Mouse (Mus musculus) embryonic facial prominence, embryonic 12.5 days (tissue): Measurements from ENCODE around the gene Kpna3. TPM values are rescaled to one million over a fixed set of nuclear protein-coding genes. Genes with fewer than 3 reads are reported as not detected.
"Not testable (repeated sequence)": the region's sequence is repeated elsewhere in the genome, so short reads cannot be mapped to it uniquely, and the experiment has no call there.

ENCODE experiments used
- ATAC-seq: fragments of 200-750 bp; cut with Nextera tagmentation; 2 replicates; pipeline ENCODE4 v1.8.0; 2017; ENCODE audit not compliant: insufficient number of reproducible peaks, insufficient read depth, low FRiP score, low TSS enrichment
- H3K27ac ChIP-seq: fragments of 300-500 bp; sonication (generic); 2 replicates; pipeline ENCODE4 v1.5.1; 2016; ENCODE audit warnings: mild to moderate bottlenecking
- H3K27me3 ChIP-seq: fragments of 300-500 bp; sonication (generic); 2 replicates; pipeline ENCODE4 v1.6.1; 2016; ENCODE audit warnings: mild to moderate bottlenecking, moderate library complexity
- H3K36me3 ChIP-seq: fragments of 300-500 bp; sonication (generic); 2 replicates; pipeline ENCODE4 v1.6.1; 2016; ENCODE audit warnings: mild to moderate bottlenecking
- H3K4me1 ChIP-seq: fragments of 300-500 bp; sonication (generic); 2 replicates; pipeline ENCODE4 v1.6.1; 2016
- H3K4me2 ChIP-seq: fragments of 300-500 bp; sonication (generic); replicated peaks from 2 replicates; pipeline ENCODE4 v1.6.1; 2016; ENCODE audit warnings: mild to moderate bottlenecking, moderate library complexity
- H3K4me3 ChIP-seq: fragments of 300-500 bp; sonication (generic); 2 replicates; pipeline ENCODE4 v1.5.1; 2016; ENCODE audit warnings: mild to moderate bottlenecking
- H3K9ac ChIP-seq: fragments of 300-500 bp; sonication (generic); 2 replicates; pipeline ENCODE4 v1.6.1; 2016; ENCODE audit warnings: mild to moderate bottlenecking, moderate library complexity
- H3K9me3 ChIP-seq: fragments of 300-500 bp; sonication (generic); 2 replicates; pipeline ENCODE4 v1.6.1; 2016; ENCODE audit warnings: mild to moderate bottlenecking, moderate library complexity
- WGBS: fragments of 180-500 bp; shearing (Covaris S2); methylation state at CpG from one replicate; pipeline ENCODE4 v1.1.7; 2016; 5-methylcytosine and 5-hydroxymethylcytosine counted together
- polyA plus RNA-seq: library from polyadenylated mRNA; unstranded; fragments of >200 nt; fragmentation: Nextera tagmentation; extraction: Ambion mirVana; gene quantifications from 2 replicates; pipeline ENCODE4 v1.2.1, GENCODE M21; 2016

The Kpna3 gene
- polyA plus RNA-seq, 1 experiment from 2014 or later: 71.7 TPM

DNA sequence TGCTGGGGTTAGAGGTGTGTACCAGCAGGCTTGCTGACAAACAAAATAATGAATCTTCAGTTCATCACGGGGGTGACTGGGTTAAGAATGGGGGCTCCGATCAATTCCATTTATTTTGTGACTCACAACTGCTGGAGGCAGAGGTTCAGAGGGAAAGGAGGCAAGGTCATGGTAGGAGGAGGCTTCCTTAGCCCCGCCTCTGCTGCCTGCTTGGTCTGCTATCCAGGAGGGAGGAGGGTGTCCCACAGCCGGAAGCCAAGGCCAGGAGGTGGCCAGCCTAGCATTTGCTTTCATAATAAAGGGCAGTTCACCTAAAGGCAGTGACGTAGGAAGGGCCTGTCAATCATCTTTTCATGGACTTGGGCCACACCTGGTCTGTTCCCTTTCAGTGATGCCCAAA, 95.1 kb downstream of the Kpna3 start:
- H3K9me3 ChIP-seq: no peaks in the 10 kb centered on the region
- H3K27me3 ChIP-seq: no peaks in the 10 kb centered on the region
- H3K36me3 ChIP-seq: no peaks in the 10 kb centered on the region
- H3K4me2 ChIP-seq: no peak overlapping the region
- ATAC-seq: no peak
- H3K27ac ChIP-seq: no peak overlapping the region
- H3K4me1 ChIP-seq: no peaks in the 10 kb centered on the region
- H3K9ac ChIP-seq: no peak overlapping the region
- H3K4me3 ChIP-seq: no peak overlapping the region
- 65% methylated on average over 5 of the region's 5 CpGs for WGBS

DNA sequence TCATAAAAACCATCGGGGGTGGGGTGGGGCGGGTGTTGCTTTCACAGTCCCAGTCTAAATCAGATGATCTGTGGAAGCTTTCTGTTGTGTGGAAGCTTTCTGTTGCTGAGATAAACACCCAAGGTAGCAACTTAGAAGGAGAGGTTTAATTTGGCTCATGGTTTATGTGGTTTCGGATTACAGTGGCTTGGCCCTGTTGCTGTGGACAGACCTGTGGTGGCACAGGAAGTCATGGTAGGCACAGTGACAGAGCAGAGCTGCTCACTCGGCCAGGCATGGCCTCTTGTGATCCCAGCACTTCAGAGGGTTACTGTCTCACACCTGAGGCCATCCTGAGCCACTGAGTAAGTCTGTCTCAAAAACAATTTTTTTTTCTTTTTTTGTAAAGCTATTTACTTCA, 100.3 kb downstream of the Kpna3 start:
- H3K36me3 ChIP-seq: no peaks in the 10 kb centered on the region
- 75% methylated on average over 4 of the region's 4 CpGs for WGBS
- no peak overlapping the region for H3K9ac ChIP-seq
- H3K4me2 ChIP-seq: no peak overlapping the region
- no peak for ATAC-seq
- H3K4me3 ChIP-seq: no peak overlapping the region
- no peak overlapping the region for H3K27ac ChIP-seq
- no peaks in the 10 kb centered on the region for H3K27me3 ChIP-seq
- no peaks in the 10 kb centered on the region for H3K4me1 ChIP-seq
- no peaks in the 10 kb centered on the region for H3K9me3 ChIP-seq

DNA sequence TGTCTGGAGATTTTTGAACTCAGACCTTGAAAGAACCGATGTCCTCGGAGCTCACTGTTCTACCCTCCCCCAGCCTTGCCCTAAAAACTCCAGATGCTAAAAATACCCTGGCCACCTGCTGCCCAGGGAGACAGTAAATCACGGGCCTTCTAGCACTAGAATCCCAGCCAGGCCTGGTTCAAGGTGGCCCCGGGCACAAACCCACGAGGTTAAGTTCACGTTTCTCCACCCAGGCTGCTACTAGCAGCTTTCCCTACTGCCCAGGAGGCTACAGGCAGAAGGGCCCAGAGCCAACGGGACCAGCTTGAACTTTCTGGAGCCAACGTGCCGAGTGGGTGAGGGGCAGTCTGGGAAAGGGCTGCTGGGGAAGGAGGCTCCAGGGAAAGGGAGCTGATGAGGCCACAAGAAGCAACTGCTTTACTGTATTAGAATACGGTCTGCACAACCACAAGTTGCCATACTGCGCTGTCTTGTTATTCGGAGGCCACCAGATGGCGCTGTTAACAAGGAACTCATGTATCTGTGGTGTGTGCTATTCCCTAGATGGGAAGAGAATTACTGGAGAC, 108.6 kb downstream of the Kpna3 start:
- no peak overlapping the region for H3K4me3 ChIP-seq
- no peaks in the 10 kb centered on the region for H3K36me3 ChIP-seq
- 0 out of 2 replicates have a peak, but pooled peaks have one; percentile 11 for ATAC-seq
- no peak overlapping the region for H3K4me2 ChIP-seq
- no peaks in the 10 kb centered on the region for H3K27me3 ChIP-seq
- no peak overlapping the region for H3K27ac ChIP-seq
- H3K9me3 ChIP-seq: no peaks in the 10 kb centered on the region
- no peak overlapping the region for H3K9ac ChIP-seq
- H3K4me1 ChIP-seq: peaks cover 10% of the 10 kb centered on the region; the same call in 1 of the 2 replicates
- 21% methylated on average over 13 of the region's 13 CpGs for WGBS

DNA sequence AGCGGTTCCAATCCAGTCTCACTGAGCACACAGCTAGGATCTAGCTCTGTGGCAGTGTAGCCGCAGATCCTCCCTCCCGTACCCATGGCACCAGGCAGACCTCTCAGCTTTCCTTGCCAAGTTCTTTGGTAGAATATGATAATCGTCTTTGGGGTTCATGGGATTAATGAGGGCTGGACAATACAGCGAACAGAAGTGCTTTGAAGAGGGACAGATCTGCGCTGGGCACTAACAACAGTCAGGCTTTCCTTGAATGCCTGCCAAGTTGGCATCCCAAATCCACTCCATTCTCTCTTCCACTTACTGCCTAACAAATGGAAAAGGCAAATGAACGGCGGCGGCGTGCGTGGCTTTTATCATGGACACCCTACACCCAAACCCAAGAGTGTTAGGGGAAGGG, 109.1 kb downstream of the Kpna3 start:
- no peaks in the 10 kb centered on the region for H3K36me3 ChIP-seq
- no peaks in the 10 kb centered on the region for H3K27me3 ChIP-seq
- H3K4me3 ChIP-seq: no peak overlapping the region
- no peak for ATAC-seq
- H3K4me1 ChIP-seq: peaks cover 10% of the 10 kb centered on the region; the same call in 1 of the 2 replicates
- 88% methylated on average over 11 of the region's 11 CpGs for WGBS
- H3K4me2 ChIP-seq: no peak overlapping the region
- no peaks in the 10 kb centered on the region for H3K9me3 ChIP-seq
- no peak overlapping the region for H3K27ac ChIP-seq
- no peak overlapping the region for H3K9ac ChIP-seq

DNA sequence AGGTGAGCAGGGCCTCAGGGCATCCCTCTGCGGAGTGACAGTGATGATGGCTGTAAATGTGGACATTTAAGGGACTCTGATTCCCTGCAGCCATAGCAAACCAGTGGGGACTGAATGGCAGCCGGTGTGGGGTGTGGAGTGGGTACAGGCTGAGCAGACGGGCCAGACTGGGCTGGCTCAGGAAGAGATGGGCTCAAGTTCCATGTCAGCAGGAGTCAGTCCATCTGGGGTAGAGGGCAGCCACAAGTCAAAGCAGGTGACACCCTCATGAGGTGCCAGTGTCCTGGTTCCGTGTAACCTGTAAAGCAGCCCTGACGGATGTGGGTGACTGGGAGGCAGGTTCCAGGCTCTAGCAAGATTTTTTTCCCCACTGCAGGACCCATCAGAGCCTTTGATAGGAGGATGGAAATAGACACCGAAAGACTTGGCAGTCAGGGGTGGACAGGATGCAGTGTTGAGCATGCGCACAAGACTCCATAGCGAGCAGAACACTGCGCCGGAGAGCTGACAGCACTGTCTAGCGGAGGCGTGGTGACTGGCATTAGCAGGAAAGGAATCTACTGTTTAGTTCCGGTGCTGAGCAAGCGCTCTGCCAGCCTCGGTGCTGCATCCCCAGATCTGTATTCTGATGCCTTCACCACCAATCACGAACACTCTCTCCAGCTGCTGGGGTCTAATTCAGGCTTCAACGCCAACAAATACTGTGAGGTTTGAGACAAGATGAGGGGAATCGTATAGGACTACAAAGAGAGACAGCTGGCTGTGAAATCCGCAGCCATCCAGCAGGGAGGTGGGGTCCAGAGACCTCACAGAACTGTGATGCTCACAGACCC, 111.8 kb downstream of the Kpna3 start:
- H3K36me3 ChIP-seq: no peaks in the 10 kb centered on the region
- peak overlapping the region; percentile 43 for H3K4me2 ChIP-seq
- H3K9me3 ChIP-seq: no peaks in the 10 kb centered on the region
- peak overlapping the region; percentile 26 for H3K4me3 ChIP-seq
- H3K4me1 ChIP-seq: peaks cover 10% of the 10 kb centered on the region; the same call in 1 of the 2 replicates
- no peaks in the 10 kb centered on the region for H3K27me3 ChIP-seq
- no peak overlapping the region for H3K27ac ChIP-seq
- ATAC-seq: peak; percentile 54; the same call in 1 of the 2 replicates
- no peak overlapping the region for H3K9ac ChIP-seq
- WGBS: 24% methylated on average over 19 of the region's 19 CpGs

DNA sequence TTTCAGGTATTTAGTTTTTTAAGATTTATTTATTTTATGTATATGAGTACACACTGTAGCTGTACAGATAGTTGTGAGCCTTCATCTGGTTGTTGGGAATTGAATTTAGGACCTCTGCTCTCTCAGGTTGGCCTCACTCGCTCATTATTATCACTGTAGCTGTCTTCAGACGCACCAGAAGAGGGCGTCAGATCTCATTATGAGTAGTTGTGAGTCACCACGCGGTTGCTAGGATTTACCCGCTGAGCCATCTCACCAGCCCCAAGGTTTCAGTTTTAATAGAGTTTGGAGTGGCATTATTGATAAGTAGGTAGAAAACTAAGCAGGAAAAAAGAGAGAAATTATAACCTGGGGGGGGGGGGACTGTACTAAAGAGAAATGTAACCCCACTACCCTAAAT, 112.7 kb downstream of the Kpna3 start:
- not testable (repeated sequence) for H3K36me3 ChIP-seq, H3K4me3 ChIP-seq, H3K9me3 ChIP-seq, ATAC-seq, H3K27ac ChIP-seq, H3K4me2 ChIP-seq, H3K9ac ChIP-seq, H3K27me3 ChIP-seq
- WGBS: 21% methylated on average over 6 of the region's 6 CpGs
- H3K4me1 ChIP-seq: peaks cover 10% of the 10 kb centered on the region; the same call in 1 of the 2 replicates

DNA sequence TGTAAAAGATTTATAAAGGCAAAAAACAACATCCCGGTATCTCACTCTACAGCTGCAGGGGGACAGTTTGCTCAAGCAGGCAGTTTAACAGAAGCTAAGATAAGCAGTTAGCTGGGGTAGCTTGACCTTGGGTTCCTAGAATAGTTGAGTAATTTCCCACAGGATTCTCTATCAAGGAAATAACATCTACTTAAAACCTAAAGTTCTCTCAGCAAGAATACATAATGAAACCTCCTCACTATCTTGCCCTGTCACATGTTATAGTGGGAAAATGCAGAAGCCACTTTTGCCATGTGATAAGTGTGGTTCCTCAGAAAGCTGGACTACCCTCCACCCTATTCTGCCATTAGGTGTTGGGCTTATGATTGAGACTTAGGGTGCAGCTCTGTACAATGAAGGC, 116.9 kb downstream of the Kpna3 start:
- Histone ChIP-seq H3K9ac (no peak overlapping the region), H3K4me2 (no peak overlapping the region), H3K36me3 (no peaks in the 10 kb centered on the region), H3K27me3 (no peaks in the 10 kb centered on the region), H3K4me3 (no peak overlapping the region), H3K4me1 (peaks cover 7% of the 10 kb centered on the region; the same call in 1 of the 2 replicates), H3K27ac (no peak overlapping the region), H3K9me3 (no peaks in the 10 kb centered on the region)
- 100% methylated on average over 1 of the region's 1 CpGs for WGBS
- ATAC-seq: no peak

DNA sequence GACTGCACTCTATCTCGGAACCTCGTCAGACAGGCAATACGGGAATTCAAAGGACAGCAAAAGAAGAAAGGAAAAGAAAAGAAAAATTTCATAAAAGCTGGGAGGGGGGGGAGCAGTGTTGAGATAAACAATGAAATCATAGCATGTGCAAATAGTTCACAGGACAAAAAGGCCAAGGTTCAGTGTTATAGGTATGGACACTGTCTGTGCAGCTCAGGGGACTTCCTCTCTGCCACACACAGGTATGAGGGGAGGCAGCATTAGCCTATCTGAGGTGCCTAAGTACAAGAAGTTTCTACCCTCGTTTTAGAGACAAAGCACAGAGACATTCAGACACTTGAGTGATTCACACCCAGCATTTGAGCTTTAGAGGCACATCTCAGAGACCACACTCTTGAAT, 118.5 kb downstream of the Kpna3 start:
- 79% methylated on average over 4 of the region's 4 CpGs for WGBS
- Histone ChIP-seq H3K27ac (no peak overlapping the region), H3K4me3 (no peak overlapping the region), H3K27me3 (no peaks in the 10 kb centered on the region), H3K9me3 (no peaks in the 10 kb centered on the region), H3K4me2 (no peak overlapping the region), H3K4me1 (no peaks in the 10 kb centered on the region), H3K9ac (no peak overlapping the region), H3K36me3 (no peaks in the 10 kb centered on the region)
- ATAC-seq: no peak

DNA sequence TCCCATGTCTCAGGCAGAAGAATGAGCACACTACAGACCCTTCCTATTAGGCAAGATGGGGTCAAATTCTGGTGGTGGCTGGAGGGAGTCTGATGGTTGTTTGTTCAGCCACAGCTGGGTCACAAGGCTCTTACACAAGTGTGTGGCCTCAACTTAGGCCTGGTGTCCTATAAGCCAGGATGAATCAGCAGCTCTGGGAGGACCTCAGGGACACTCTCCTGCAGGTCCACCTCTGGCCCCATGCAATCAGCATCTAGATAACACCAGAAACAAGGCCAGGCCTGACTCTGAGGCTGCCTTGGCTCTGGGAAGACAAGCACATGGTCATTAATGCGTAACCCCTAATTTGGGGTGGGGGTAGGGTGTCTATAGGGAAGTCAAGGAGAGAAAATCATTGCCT, 118.9 kb downstream of the Kpna3 start:
- WGBS: 76% methylated on average over 1 of the region's 1 CpGs
- Histone ChIP-seq H3K4me3 (no peak overlapping the region), H3K27me3 (no peaks in the 10 kb centered on the region), H3K36me3 (no peaks in the 10 kb centered on the region), H3K4me1 (no peaks in the 10 kb centered on the region), H3K27ac (no peak overlapping the region), H3K4me2 (no peak overlapping the region), H3K9ac (no peak overlapping the region), H3K9me3 (no peaks in the 10 kb centered on the region)
- ATAC-seq: no peak

DNA sequence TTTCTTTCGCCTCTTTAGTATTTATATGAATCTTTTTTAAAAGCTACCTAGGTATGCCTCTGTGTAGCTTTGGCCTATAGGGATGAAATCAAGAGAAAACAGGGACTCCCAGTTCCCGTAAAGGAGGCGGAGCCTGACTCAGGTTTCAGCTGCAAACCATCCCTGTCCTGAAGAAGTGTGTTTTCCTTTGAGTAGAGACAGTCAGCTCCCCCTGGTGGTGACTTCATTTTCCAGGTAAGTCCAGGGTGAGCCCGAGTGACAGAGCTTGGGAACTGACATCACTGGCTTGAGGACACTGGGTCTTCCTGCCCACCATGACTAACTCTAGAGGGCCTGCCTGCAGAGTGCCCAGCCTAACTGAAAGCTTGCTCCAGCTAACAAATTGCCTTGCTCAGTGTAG, 122.8 kb downstream of the Kpna3 start:
- WGBS: 33% methylated on average over 4 of the region's 4 CpGs
- Histone ChIP-seq H3K9ac (no peak overlapping the region), H3K27ac (no peak overlapping the region), H3K9me3 (no peaks in the 10 kb centered on the region), H3K27me3 (no peaks in the 10 kb centered on the region), H3K4me2 (no peak overlapping the region), H3K36me3 (no peaks in the 10 kb centered on the region), H3K4me1 (no peaks in the 10 kb centered on the region), H3K4me3 (no peak overlapping the region)
- ATAC-seq: 0 out of 2 replicates have a peak, but pooled peaks have one; percentile 41
